Mouse (Mus musculus) embryonic facial prominence, embryonic 10.5 days (tissue): Measurements from ENCODE around the gene Tmem95. TPM values are rescaled to one million over a fixed set of nuclear protein-coding genes. Genes with fewer than 3 reads are reported as not detected.

Source experiments
- DNase-seq: peaks from one replicate; pipeline ENCODE4 v3.0.0-alpha.2; 2017; ENCODE audit warnings: low spot score
- H3K27ac ChIP-seq: fragments of 300-500 bp; sonication (generic); replicated peaks from 2 replicates; pipeline ENCODE4 v1.5.1; 2016; ENCODE audit warnings: mild to moderate bottlenecking
- H3K27me3 ChIP-seq: fragments of 300-500 bp; sonication (generic); replicated peaks from 2 replicates; pipeline ENCODE4 v1.6.1; 2016; ENCODE audit warnings: low read depth, mild to moderate bottlenecking; ENCODE audit not compliant: poor library complexity, severe bottlenecking
- H3K36me3 ChIP-seq: fragments of 300-500 bp; sonication (generic); replicated peaks from 2 replicates; pipeline ENCODE4 v1.6.1; 2016; ENCODE audit warnings: mild to moderate bottlenecking, moderate library complexity
- H3K4me1 ChIP-seq: fragments of 300-500 bp; sonication (generic); 2 replicates; pipeline ENCODE4 v1.6.1; 2016
- H3K4me3 ChIP-seq: fragments of 300-500 bp; sonication (generic); 2 replicates; pipeline ENCODE4 v1.5.1; 2016; ENCODE audit warnings: mild to moderate bottlenecking, moderate library complexity
- H3K9me3 ChIP-seq: fragments of 300-500 bp; sonication (generic); 2 replicates; pipeline ENCODE4 v1.6.1; 2016; ENCODE audit warnings: mild to moderate bottlenecking
- WGBS: fragments of 180-500 bp; shearing (Covaris S2); methylation state at CpG from one replicate; pipeline ENCODE4 v1.1.7; 2016; 5-methylcytosine and 5-hydroxymethylcytosine counted together
- polyA plus RNA-seq: library from polyadenylated mRNA; unstranded; fragments of >200 nt; fragmentation: Nextera tagmentation; extraction: Ambion mirVana; gene quantifications from 2 replicates; pipeline ENCODE4 v1.2.1, GENCODE M21; 2016

The Tmem95 gene
- polyA plus RNA-seq, 1 experiment from 2014 or later: not detected

DNA sequence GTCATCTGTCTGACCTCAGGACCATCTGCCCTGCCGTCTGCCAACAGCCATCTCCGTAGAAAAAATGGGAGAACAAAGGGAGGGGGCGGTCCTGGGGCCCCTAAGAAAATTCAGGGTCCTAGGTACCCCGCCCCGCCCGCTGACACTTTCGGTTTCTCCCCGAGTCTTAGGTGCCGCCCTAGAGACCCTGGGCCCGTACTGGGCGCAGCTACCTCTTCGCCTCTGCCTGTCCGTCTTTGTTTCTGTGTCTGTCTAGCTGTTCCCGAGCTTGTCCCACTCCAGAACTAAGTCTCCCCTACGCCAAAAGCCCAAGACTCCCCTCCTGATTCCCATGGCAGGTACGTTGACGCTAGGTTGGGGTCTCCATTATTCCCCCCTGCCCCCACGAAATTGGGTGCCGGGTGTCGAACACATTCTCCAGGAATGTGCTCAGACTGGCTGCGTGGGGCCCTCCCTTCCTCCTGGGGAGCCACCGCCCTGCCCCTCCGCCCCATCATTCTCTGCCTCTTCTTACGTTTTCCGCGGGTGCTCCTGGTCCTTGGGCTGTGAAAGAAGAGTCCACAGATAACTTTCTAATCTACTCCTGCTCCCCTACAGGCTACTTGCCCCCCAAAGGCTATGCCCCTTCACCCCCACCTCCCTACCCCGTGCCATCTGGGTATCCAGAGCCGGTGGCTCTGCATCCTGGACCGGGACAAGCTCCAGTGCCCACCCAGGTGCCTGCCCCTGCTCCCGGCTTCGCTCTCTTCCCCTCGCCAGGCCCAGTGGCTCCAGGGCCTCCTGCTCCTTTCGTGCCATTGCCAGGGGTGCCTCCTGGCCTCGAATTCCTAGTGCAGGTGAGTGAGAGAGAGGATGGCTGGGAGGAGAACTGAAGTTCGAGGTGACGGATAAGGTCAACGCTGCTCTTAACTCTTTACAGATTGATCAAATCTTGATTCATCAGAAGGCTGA lies 30.8 kb downstream of the Tmem95 start:
- WGBS: 12% methylated on average over 37 of the region's 37 CpGs
- peak overlapping the region; percentile 79 for H3K4me3 ChIP-seq
- peak overlapping the region; percentile 94 for H3K27ac ChIP-seq
- H3K36me3 ChIP-seq: peaks cover 45% of the 10 kb centered on the region
- no peaks in the 10 kb centered on the region for H3K9me3 ChIP-seq
- peaks cover 38% of the 10 kb centered on the region for H3K4me1 ChIP-seq
- no peaks in the 10 kb centered on the region for H3K27me3 ChIP-seq
- peak; percentile 61 for DNase-seq

DNA sequence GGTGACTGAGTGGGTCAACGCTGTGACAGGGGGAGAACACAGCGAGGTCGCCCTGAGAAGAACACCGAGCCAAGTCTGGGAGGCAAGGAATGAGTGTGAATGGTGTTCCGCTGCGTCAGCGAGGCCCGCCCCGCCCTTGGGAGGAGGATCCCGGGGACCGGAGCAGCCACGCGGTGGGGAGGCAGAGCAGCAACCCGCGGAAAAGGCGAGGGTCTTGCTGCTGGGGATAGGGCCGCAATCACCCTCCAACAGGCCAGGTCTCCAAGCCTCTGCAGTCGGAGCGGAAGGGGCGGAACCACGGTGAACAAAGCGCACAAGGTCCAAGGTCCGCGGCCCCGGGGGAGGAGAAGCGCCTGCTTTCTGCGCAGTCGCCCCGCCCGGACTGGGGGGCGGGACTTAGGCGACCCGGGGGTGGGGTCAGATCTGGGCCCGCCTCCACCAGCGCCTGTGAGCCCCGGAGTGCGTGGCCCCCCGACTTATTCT lies 31.6 kb downstream of the Tmem95 start, which contains the start of gene Plscr3:
TSS of gene Plscr3 (plus strand) at position 179 of the 483 bp plus-strand sequence.
- H3K9me3 ChIP-seq: no peaks in the 10 kb centered on the region
- peaks cover 37% of the 10 kb centered on the region for H3K36me3 ChIP-seq
- peak within 1 kb of the TSS; percentile 94 for H3K27ac ChIP-seq
- DNase-seq: peak; percentile 97
- peaks cover 38% of the 10 kb centered on the region for H3K4me1 ChIP-seq
- WGBS: under 1% methylated on average over 38 of the region's 38 CpGs
- no peaks in the 10 kb centered on the region for H3K27me3 ChIP-seq
- peak within 1 kb of the TSS; percentile 79 for H3K4me3 ChIP-seq

DNA sequence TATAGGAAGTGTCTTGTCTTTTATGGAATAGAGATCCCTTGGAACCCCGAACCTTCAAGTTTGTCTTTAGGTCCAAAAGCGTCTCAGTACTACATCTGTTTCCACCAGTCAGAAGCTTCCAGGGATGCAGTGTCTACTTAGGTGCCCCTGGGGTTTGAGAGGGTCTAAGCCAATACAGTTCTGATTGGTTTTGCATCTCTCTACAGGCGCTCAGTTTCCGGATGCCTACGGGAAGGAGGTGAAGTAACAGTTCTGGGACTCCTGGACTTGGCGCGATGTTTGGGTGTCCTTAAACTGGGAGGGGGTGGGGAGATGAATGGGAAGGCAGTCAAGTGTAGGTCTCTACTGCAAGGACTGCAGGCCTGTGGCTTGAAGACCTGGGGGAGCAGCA lies 39.1 kb downstream of the Tmem95 start:
- H3K4me1 ChIP-seq: peaks cover 55% of the 10 kb centered on the region

DNA sequence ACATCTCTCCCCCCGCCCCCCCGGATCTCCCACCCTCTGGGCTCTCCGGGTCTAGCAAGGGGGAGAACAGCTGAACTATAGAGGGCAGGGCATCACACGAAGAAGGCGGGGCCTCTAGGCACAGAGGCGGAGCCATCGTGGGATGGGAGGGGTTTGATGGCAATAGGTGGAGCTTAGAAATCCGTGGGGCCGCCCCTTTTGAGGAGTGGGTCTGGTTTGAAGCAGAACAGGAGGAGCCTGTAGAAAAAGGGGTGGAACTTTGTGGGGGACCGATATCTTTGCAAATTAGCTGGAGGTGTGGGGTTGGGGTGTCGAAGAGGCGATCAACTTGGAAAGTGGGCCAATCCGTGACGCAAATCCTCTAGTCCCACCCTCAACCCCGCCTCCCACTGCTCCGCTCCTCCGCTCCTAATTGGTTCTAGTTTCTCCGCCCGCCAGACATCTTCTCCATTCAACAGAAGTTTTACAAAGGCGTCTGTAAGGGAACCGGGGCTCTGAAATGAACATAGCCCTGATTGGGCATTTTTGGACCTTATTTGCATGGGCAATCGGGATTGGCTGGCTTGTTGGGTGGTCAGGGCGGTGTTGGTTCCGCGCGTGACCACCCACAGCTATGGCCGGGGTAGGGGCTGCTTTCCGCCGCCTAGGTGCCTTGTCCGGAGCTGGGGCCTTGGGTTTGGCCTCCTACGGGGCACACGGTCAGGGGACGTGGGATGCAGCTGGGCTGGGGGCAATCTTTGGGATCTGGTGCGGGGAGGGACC lies 39.7 kb downstream of the Tmem95 start, which contains the start of gene Tmem256:
TSS of gene Tmem256 (plus strand) at position 563 of the 762 bp plus-strand sequence.
- 1% methylated on average over 34 of the region's 34 CpGs for WGBS
- Histone ChIP-seq H3K36me3 (peaks cover 9% of the 10 kb centered on the region), H3K27ac (peak within 1 kb of the TSS; percentile 90), H3K4me3 (peak within 1 kb of the TSS; percentile 88), H3K27me3 (peaks cover 38% of the 10 kb centered on the region), H3K9me3 (no peaks in the 10 kb centered on the region), H3K4me1 (peaks cover 58% of the 10 kb centered on the region)
- peak; percentile 96 for DNase-seq

More for the DNA sequence above, 39.1 kb downstream of the Tmem95 start:
- H3K9me3 ChIP-seq: no peaks in the 10 kb centered on the region
- under 1% methylated on average over 7 of the region's 7 CpGs for WGBS
- peak overlapping the region; percentile 88 for H3K4me3 ChIP-seq
- peaks cover 3% of the 10 kb centered on the region for H3K36me3 ChIP-seq
- no peak for DNase-seq
- peaks cover 33% of the 10 kb centered on the region for H3K27me3 ChIP-seq
- H3K27ac ChIP-seq: peak overlapping the region; percentile 90

DNA sequence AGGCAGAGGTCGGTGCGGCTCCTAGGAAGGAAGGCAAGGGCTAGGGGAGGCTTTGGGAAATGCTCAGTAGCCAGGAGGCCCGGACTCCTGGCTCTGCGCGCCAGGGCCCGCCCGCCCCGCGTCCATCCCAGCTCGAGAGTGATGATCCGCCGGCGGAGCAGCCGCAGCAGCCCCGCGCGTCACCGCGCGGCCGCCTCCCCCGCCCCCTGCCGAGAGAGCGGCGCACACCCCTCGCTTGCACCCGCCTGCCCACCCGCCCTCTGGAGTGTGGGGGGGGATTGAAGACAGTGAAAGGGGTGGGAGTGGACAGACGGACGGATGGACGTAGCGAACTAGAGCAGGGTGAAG lies 40.2 kb downstream of the Tmem95 start, which contains the start of gene Nlgn2:
TSS of gene Nlgn2 (minus strand) at position 181 of the 348 bp plus-strand sequence.
- no peak for DNase-seq
- peak within 1 kb of the TSS; percentile 90 for H3K27ac ChIP-seq
- peaks cover 15% of the 10 kb centered on the region for H3K36me3 ChIP-seq
- H3K27me3 ChIP-seq: peaks cover 44% of the 10 kb centered on the region
- H3K4me1 ChIP-seq: peaks cover 58% of the 10 kb centered on the region
- peak within 1 kb of the TSS; percentile 88 for H3K4me3 ChIP-seq
- WGBS: under 1% methylated on average over 32 of the region's 32 CpGs
- H3K9me3 ChIP-seq: no peaks in the 10 kb centered on the region

DNA sequence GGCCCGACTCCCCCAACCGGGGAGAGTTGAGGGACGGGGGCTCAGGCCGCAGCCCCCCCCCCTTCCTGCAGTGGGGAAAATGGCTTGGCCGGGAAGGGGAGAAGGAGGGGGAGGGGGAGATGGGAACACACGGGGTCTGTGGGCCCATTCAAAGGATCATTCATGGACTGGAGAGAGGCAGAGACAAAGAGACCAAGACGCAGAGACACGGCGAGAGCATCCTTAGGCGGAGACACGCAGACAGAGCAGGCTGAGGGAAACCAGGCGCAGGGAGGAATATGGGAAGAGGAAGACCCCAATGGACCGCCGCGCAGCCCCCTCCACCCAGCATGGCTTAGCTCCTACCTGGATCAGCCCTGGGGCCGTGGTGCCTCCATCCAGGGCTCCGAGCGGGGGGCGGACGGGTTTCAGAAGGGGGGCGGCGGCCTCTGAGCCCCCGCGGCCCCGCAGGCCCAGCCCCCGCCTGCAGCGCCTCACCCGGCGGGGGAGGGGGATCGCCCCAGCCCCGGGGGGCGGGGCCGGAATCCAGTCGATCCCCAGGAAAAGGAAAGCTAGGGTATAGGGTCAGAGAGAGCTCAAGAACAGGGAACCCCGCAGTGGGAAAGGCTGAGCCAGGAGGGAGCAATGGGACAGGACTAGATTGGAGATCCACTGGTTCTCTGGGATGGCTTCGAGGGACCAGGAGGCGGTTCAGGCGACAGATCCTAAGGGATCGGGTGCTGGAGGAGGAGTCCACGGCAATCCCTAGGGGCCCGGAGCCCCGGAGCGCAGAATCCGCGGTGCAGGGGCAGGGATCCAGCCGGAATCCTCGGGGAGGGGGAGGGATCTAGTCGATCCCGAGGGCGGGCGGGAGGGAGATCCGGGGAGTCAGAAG lies 40.9 kb downstream of the Tmem95 start:
- H3K4me1 ChIP-seq: peaks cover 58% of the 10 kb centered on the region
- peaks cover 21% of the 10 kb centered on the region for H3K36me3 ChIP-seq
- H3K4me3 ChIP-seq: peak overlapping the region; percentile 88
- H3K27ac ChIP-seq: peak overlapping the region; percentile 90
- 1% methylated on average over 51 of the region's 52 CpGs for WGBS
- no peaks in the 10 kb centered on the region for H3K9me3 ChIP-seq
- H3K27me3 ChIP-seq: peaks cover 49% of the 10 kb centered on the region
- peak; percentile 73 for DNase-seq

DNA sequence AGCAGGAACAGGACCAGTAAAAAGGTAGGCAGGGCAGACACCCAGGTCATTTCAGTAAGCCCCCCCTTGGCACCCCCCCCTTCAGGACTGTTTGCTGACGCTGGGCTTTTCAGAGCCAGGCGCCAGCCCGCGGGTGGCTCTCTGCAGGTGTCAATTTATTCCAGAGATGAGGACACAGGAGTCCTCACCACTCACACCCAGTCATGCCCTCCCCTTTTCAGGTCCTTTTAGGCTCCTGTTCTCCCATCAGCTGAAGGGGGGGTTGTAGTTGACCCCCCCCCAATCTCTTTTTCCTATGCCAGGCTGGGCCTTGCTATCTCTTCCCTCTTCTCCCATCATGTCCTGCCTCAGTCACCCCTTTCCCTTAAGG lies 41.9 kb downstream of the Tmem95 start:
- Histone ChIP-seq H3K27ac (peak overlapping the region; percentile 90), H3K4me1 (peaks cover 62% of the 10 kb centered on the region), H3K36me3 (peaks cover 31% of the 10 kb centered on the region), H3K27me3 (peaks cover 49% of the 10 kb centered on the region), H3K4me3 (peak overlapping the region; percentile 88), H3K9me3 (no peaks in the 10 kb centered on the region)
- WGBS: 4% methylated on average over 4 of the region's 4 CpGs
- DNase-seq: no peak

DNA sequence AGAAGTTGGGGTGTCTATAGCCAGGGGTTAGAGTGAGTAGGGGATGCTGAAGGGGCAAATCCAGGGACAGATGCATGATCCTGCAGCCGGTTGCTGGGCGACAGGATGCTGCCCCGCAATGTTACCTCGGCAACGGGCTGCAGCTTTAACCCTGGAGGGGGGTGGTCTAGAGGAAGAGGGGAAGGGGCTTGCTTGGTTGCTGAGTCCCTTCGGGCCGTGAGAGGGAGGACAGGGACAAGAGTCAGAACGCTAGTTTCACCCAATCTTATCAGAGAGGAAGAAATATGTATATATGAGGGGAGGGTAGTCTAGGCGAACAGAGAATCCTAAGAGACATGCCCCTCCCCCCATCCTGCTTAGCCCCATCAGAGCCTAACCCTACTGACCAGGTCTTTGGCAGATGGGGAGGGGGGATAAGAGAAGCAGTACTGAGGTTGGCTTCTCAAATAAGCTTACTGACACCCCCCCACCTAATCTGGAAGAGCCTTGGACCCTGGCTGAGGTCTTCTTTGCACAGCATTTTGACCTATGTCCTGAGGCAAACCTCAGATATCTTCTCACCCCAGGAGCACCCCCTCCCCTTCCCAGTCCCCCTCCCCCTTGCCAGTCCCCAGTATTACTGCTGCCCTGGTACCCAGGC lies 42.4 kb downstream of the Tmem95 start:
- WGBS: 5% methylated on average over 9 of the region's 9 CpGs
- peak overlapping the region; percentile 90; the same call in 1 of the 2 replicates for H3K27ac ChIP-seq
- DNase-seq: peak; percentile 66
- peak overlapping the region; percentile 88 for H3K4me3 ChIP-seq
- H3K27me3 ChIP-seq: peaks cover 49% of the 10 kb centered on the region
- no peaks in the 10 kb centered on the region for H3K9me3 ChIP-seq
- H3K4me1 ChIP-seq: peaks cover 64% of the 10 kb centered on the region
- H3K36me3 ChIP-seq: peaks cover 34% of the 10 kb centered on the region

DNA sequence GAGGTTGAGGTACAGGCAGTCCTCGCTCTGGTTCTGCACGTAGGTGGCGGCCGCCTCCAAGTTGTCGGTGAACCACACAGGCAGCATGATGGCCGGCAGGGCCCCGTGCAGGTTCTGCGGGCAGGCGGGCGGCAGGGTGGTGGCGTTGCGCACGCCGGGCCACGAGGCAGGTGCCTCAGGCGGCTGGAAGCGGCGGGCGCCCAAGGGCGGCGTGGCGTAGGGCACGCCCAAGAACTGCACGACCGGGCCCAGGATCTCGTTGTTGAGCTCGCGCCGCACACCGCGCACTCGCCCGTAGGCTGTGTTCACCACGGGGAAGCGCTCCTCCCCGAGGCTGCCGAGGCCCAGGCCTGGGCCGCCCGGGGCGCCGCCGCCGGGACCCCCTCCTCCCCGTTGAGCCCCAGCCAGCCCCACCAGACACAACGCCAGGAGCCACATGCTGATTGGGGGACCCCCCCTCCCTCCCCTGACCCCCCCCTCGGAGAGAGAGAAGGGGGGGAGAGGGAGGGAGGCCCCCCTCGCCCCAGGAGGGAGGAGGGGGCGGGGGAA lies 43.7 kb downstream of the Tmem95 start:
- peak overlapping the region; percentile 88 for H3K4me3 ChIP-seq
- 8% methylated on average over 48 of the region's 48 CpGs for WGBS
- no peaks in the 10 kb centered on the region for H3K9me3 ChIP-seq
- H3K36me3 ChIP-seq: peaks cover 42% of the 10 kb centered on the region
- peak; percentile 66 for DNase-seq
- peaks cover 64% of the 10 kb centered on the region for H3K4me1 ChIP-seq
- H3K27me3 ChIP-seq: peaks cover 49% of the 10 kb centered on the region
- peak overlapping the region; percentile 79 for H3K27ac ChIP-seq

DNA sequence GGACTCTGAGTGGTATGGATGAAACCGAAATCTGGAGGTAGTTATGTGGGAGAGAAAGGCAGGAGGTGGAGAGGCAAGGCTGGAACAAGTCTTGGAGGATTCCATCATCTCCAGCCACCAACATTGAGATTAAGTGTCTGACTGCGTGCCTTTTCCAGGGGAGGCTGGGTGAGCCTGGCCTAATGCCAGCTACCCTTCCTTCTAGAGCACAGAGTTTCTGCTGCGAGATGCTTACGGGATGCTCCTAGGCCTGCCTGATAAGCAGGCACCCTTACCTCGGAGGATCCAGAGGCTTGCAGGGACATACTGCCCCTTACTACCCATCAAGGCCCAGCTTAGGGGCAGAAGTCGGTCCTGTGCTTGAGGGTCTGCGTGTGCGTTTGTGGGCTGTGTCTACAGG lies 44.3 kb downstream of the Tmem95 start:
- peaks cover 47% of the 10 kb centered on the region for H3K36me3 ChIP-seq
- 58% methylated on average over 8 of the region's 8 CpGs for WGBS
- peak overlapping the region; percentile 88 for H3K4me3 ChIP-seq
- DNase-seq: no peak
- peaks cover 49% of the 10 kb centered on the region for H3K27me3 ChIP-seq
- H3K27ac ChIP-seq: peak overlapping the region; percentile 79
- no peaks in the 10 kb centered on the region for H3K9me3 ChIP-seq
- peaks cover 64% of the 10 kb centered on the region for H3K4me1 ChIP-seq

DNA sequence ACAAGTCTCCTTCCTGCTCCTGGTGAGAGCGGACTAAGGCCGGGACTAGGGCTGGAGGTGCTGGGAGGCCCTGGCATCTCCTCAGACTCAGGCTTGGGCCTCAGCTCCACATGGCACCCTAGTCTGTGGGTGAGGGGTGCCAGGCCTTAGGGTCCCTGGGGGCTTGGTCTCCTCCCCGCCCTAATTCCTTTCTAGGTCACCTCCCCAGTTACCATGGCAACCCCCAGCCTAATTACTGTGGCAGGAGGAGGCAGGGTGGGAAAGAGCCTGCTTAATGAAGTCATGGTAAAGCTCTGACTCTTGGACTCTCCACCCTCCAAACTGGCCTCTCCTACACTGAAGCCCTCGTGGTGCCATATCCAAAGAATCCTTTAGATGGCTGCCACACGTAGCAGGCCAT lies 49.0 kb downstream of the Tmem95 start:
- WGBS: 72% methylated on average over 5 of the region's 5 CpGs
- no peak overlapping the region for H3K4me3 ChIP-seq
- H3K27ac ChIP-seq: 0 out of 2 replicates have a peak overlapping the region, but pooled peaks have one; percentile 5
- peaks cover 26% of the 10 kb centered on the region for H3K4me1 ChIP-seq
- peaks cover 7% of the 10 kb centered on the region; the same call in 1 of the 2 replicates for H3K9me3 ChIP-seq
- no peak for DNase-seq
- peaks cover 92% of the 10 kb centered on the region for H3K36me3 ChIP-seq
- peaks cover 17% of the 10 kb centered on the region for H3K27me3 ChIP-seq
